Mouse (Mus musculus): ENCODE measurements around the gene Dcst2.

Dcst2 gene

DNA sequence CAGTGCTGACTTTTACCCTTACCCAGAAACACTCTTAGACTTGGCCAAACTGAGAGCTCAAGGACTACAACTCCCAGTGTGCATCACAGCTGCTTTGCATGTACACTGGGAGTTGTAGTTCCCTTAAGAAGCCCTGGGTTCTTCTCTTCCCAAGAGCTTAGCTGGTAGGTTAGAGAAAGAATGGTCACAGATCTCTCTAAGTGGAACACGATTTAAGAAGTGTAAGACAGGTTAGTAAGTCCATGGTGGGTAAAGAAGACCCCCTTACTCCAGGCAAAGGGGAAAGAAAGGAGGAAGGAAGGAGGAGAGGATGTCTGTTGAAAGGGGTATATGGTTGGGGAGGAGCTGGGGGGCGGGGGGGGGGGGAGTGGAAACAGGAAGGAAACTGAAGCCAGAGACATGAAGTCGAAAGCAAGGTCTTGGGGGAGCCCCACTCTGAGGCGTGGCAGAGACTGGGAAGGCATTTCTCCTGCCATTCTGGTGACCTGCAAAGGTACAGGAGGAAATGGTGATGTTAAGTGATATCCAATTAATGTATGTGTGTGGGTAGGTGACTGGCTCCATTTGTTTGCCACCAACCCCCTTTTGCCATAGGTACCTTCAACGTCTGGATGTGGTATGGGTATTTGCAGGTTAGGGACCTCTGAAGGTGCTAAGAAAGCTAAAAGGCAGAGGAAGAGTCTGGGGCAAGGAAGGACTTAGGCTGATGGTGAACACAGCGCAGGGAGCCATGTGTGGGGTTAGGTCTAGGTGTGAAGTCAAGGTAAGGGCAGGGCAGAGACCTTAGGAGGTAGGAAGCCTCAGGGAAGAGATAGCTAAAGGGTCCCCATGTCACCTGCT, 27.3 kb downstream of the Dcst2 start:
- peak; percentile 34 for DNase-seq

DNA sequence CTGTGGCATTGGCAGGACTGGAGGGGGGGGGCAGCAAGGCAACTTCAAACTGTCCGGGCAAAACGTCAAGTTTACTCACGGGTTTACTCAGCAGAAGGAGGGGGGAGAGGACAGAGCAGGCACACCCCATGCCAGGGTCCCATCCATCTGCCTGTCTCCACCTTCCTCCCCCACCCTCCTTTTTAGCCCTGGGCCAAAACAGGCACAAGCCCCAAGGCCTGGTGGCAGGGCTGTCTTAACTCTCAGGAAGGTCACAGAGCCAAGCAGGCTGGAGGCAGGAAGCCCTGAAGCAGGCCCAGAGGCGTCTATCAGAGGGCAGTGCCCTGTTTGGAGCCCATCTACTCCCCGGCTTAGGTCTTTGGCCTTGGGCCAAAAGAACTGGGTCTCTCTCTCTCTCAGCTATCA, 28.3 kb downstream of the Dcst2 start:
- peak; percentile 74 for DNase-seq

DNA sequence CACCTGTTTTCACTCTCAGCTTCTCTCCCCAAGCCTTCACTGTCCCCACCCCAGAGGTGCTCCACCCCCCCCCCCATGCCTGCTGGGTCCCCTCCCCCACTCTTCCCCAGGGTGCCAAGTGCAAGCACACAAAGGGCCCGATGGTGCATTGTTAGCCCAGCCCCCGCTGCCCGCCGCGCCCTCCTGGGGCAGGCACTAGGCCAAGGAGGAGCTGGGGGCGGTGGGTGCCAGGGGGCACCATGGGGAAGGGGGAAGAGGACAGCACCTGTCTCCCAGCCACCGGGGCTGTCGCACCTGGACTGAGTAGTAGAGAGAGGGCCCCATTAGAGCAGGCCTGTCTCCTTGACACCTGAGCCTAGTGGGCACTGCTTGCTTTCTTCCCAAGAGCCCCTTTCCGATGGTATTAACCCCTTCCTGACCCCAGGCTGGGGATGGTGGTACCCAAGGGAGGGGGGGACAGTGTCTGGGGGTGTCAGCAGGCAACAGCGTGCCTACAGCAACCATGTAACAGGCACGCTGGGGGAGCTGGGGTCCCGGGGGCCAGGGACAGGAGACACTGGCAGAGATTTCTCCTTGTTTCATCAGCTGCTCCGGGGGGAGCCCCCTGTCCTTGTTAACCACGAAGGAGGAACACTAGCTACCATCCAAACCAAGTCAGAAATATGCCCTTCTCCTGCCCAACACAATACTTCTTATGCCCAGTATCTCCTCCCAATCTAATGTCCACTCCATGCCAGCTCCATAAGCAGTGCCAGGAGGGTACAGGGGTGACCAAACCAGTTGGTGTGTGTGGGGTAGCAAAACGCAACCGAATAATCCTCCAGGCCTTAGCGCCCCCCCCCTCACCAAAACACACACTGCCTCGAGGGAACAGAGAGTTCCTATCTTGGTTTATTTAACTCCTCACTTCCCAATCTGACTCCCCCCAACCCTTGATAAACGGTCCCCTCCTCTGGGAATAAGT, 29.2 kb downstream of the Dcst2 start:
- DNase-seq, result peak; percentile 74

DNA sequence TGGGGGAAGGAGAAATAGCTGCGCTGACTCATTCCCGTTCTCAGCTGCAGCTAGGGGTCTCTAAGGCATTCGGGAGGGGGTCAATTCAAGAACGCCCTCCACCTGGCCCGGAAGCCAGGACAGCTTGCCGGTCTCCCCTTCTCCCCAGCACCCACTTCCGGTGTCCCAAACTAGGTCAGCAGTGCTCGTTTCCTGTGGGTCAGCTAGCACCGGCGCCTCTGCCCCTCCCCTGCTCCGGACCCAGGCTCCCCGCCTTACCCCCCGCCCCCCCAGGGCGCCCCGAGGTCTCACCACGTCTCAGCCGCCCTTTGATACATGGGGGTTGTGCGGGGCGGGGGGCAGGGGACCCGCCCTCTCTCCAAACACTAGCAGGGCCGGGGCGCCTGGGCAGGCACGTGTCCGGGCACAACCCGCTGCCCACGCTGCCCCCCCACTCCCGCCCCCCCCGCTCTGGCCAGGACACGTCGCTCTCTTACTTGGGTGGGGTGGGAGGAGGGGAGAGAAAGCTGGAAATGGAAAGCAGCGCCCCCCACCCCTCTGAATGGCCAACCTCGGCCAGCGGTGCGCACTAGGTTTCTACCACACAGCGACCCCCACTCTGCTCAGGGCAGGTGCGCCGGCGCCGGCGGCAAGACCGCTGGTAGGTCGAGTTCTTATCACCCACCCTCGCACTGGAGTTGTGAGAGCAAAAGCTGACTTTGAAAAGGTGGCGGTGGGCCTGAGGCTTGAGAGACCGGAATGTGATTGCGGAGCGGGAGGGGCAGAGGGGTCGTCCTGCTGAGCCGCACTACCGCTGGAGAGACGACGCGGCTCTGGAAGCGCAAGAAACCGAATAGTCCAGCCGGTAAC, 30.1 kb downstream of the Dcst2 start:
- DNase-seq, result peak; percentile 82

DNA sequence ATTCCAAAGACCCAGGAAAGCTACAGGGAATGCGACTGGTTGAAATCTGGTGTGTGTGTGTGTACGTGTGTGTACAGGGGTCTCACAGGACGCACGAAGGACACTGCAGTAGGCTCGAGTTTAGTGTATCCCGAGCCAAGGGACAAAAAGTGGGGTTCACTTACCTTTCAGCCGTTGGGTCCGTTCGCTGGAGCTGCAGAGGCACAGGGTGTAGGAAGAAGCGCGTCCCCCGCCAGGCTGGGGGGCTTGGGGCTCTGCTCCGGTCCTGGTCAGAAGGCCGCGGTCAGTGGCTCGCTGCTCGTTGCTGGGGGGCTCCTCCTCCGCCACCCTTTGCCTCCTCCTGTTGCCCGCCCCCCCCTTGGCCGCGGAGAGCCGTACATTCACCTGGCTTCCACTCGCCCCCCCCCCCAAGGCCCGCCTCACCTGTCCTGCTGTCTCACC, 31.1 kb downstream of the Dcst2 start:
- DNase-seq, result peak; percentile 82

DNA sequence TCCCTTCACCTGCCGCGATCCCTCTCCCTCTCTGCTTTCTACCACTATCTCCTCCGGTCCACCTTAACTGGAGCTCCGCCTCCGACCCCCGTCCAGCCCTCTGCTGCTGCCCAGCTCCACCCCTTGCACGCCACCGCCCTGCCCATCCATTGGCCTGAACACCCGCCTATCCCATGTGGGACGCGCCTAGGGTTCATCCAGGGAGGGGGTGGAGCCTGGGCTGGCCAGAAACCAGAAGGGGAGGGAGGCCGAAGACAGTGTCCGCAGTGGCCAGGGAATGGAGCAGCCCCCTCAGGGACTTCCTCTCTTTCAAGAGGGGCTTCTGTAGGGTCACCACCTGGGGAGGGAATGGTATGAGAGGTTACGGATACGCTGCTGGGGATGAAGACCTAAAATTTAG, 31.8 kb downstream of the Dcst2 start:
- DNase-seq, result peak; percentile 99

DNA sequence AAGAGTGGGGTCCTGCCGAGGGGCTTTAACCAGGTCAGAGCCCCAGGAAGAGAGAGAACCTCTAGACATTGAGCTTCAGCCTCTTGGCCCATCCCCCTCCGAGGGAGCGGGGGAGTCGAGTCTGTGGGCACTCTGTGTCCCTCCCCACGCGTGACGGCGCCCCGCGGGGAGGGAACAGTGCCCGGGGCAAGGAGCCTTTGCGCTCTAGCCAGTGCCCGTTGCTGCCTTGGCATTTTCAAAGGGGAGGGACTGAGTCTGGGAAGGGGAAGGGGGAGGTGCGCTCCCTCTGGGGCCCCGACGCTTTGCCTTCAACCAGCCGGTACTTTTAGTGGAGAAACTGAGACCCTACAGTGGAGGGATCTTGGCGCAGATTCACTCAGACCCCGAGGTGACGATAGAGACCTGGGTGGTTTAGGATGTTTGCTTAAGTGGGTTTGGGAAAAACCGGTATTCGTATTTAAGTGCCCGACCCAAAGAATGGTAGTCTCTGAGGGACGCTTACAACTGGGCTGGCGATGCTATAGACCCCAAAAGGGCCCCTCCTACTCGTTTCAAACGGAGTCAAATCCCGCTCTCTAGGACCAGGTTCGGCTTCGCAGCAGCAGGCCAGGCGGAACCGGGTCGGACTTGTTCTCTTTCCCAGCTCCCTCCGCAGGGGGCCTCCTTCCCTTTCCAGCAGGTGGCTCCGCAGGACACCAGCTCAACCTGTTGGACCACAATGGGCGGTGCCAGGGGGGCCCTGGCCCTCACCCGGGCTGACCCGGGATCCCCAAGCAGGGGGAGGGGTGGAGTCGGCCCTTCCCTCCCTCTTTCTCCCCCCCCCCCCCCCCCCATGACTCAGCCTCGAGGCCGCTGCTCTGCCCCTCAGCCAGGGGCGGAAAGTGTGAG, 32.5 kb downstream of the Dcst2 start, which contains the start of gene Zbtb7b:
TSS of gene Zbtb7b (minus strand) at position 771 of the 888 bp plus-strand sequence.
- peak; percentile 94 for DNase-seq

DNA sequence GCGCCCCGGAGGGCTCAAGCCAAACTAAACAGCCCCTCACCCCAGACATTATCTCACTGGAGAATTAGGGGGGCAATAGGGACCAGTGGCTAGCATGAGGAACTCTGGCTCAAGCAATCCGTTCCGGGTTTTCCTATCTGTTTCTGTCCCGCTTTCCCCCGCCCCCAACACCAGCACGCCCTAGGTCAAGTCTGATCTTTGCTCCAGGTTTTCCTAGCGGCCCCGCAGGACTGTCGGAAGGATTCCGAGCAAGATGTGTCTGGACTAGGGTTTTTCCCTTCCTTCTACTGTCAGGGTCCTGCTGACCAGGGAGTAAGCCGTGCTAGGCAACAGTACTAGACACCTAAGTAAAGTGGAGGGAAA, 33.1 kb downstream of the Dcst2 start:
- DNase-seq, result peak; percentile 91

DNA sequence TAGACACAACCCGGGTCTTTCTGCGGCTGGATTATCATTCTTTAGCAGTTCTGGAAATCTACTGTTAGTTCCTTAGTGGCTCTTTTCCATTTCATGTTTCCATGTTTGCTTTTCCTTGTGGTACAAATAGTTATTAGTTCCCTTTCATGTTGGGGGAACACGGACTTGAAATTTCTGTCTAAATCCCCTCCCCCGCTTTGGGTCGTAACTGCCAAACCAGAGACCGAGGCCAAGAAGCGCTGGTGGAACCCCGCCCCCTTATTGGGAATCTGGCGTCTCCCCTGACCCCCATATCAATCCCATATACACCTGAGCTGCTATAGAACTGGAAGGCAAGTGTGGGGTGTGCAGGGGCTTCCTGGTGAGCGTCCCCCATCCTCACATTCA, 33.6 kb downstream of the Dcst2 start:
- DNase-seq, result peak; percentile 71

DNA sequence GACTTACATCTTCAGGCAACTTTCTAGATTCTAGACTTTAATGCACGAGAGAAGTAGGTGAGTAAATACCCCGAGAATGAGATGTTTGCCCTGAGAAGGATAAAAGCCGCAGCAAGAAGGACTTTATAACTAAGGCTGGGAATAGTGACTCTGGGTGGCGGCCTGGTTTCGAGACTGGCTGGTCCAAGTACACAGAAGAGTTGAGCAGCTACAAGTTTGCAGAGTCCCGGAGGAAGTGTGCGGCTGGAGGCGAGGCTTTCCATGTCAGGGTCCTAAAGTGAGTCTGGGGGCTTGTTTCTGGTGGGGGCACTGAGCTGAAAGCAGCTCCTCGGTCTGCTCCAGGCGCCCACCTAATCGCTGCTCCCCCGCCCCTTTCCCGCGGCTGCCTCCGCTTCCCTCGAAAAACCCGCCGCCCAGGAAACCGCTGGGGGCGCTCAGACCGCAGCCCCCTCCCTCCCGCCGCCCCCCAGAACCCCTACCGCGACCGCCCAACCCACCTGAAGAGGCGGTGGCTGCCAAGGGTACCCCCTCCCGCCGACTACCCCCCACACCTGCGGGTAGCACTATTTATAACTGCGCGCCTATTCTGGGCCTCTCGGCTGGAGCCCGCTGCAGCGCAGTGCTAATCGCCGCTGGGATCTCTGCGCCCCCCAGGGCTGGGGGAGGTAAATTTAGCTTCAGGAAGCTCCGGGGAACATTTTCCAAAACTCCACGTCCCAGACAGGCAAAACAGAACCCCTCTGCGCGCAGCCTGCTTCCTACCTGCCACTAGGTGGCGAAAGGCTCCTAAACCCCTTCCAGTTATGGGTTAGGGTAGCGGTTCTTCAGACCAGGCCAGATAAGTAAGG, 34.3 kb downstream of the Dcst2 start:
- DNase-seq, result peak; percentile 75

DNA sequence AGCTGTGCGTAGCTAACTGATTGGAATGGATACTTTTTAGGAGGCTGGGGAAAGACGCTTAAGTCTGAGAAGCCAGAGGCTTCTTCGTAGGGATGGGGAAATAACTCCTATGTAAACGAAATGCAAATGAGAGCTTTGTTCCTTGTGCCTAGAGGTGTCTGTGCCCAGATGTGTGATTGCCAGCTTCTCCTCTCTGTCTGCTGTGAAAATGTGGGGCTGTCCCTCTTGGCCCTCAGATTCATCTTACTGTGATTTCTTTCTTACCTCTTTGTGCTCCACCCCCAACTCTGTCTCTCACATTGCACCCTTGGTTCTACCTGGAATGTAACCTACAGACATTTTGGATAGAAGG, 34.9 kb downstream of the Dcst2 start:
- DNase-seq, result peak; percentile 34

DNA sequence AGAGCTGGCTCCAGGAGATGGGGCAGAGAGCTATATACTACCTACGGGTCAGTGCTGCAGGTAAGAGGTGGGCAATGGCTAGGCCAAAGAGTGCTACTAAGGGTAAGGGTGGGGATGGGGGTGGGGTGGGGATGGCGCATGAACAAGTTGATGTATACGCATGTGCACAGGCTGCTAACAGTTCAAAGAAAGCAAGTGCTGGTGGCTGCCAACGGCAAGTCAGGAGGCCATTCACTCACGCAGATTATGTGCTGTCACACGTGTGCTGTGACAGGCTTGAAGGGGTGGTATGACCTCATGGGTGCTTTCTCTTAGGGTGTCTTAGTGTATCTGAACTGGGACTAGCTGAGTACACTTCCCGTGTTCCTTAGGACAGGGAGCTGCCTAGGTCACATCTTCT, 39.6 kb downstream of the Dcst2 start:
- no peak for DNase-seq

DNA sequence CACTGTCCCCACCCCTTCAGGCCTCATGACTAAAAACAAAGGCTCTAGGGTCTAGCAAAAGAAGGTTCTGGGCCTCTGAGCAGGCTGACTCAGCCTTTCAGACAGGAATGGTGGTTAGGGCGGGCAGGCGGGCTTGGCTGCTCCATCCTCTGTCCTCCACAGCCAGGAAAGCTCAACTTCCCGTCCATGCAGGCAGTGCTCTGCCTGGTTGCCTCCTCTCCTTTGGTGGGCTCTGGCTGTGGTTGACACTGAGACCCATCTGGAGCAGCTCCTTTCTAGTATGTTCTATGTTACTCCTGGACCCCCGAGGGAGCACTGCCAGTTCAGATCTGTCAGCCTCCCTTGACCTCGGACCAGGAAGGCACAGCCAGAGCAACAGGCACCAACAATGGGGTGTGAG, 40.9 kb downstream of the Dcst2 start, which contains the start of gene Lenep:
TSS of gene Lenep (minus strand) at position 101 of the 400 bp plus-strand sequence.
- DNase-seq, result no peak

DNA sequence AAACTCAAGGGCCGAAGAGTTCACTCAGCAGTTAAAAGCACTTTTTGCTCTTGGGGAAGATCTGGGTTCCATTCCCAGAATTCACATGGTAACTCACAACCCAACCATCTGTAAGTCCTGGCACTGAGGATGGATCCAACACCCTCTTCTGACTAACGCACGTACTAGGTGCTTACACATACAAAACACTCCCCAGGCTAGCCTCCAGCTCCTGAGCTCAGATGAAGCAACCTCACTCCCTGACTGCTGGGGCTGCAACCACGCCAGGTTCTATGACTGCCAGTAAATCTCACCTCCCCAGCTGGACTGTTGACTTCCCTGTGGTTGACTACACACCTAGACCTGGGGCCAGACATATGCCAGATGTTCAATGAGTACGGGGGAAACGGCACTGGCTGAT, 45.1 kb downstream of the Dcst2 start:
- no peak for DNase-seq

DNA sequence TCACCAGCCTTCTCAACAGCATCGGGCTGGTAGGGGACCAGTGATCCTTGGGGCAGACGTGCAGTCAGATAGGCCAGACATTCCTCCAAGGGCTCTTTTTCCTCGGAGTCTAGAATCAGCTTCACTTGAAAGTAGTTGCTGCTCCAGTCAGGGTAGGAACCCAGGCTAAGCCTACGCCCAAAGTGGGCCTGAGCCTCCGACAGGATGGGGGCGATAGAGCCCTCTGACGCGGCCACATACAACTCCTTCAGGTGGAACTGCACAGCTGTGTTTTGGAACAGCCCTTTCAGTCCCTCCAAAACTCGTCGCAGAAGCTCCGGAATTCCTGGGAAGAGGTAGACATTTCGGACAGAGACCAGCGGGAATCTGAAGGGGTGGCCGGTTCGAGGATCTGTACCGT, 46.7 kb downstream of the Dcst2 start:
- DNase-seq, result no peak

DNA sequence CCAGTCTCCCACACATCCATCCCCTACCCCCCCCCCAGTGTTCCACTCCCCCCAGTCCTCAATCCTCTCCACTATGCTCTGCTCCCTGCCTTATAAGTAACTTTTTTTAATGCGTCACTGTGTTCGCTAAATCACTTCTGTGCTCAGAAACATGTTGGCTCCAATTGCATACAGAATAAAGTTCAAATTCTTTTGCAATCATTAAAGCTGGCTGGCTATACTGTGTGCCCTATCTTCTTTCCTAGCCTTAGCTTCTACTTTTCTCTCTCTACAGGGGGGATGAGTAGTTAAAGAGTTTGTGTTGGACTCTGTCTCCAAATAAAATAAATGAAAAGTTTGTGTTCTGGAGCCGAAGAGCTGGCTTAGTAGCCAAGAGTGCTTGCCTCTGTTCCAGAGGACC, 47.9 kb downstream of the Dcst2 start:
- no peak for DNase-seq

DNA sequence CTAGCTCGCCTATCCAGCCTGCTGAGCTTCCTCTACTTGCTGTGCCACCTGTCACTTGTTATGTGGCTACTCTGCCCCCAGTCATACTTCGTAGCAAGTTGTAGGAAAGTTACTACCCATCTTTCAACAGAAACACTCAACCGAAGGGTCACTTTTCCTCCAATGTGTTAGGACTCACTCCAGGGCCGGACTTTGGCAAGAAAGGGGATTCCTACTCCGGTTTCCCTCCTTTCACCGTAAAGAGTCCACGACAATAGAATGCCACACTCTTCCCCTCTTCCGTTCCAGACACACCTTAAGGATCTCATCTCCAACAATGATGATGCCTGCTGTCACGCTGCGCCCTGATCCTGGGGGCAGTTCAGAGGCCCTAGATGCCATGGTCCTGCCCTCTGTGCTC, 49.1 kb downstream of the Dcst2 start:
- DNase-seq, result no peak

DNA sequence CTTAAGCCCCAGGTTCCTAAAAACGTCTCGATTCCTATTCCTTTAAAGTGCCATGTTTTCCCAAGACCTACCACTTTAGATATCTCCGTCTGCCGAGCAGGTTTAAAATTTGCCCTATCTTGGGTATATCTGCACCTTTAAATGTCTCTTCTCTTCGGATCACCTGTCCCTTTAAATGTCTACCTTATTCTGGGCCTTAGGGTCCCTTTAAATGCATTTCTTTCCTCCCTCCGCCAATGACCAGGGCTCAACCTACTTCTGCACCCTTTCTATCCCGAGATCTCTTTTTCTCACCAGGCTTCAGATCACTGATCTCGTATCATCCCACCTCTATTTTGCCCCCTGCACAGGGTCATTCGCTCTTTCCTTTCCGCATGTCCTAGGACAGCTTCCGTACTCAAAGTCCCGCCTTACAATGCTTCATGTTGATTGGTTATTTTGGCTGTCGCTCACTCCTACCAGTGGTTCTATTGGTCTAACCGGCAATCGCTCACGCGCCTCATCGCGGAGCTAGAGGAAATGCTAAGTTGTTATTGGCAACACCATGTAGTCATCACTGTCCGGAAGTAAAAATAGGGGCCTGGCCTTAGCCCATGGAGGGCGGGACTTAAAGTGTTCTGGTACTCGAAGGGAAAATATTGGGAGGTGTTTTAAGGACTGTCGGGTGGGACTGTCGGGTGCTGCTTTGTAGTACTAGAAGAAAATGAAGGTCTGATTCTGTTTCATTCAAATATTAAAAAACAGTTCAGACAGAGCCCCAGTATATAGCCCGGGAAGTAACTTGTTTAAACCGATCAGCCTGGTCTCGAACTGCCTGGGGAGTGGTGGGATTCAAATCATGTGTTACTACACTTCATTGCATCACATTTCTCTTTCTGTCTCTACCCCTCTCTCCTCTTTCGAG, 50.0 kb downstream of the Dcst2 start, which contains the start of gene Flad1:
TSS of gene Flad1 (minus strand) at position 381 of the 904 bp plus-strand sequence.
- peak; percentile 99 for DNase-seq

DNA sequence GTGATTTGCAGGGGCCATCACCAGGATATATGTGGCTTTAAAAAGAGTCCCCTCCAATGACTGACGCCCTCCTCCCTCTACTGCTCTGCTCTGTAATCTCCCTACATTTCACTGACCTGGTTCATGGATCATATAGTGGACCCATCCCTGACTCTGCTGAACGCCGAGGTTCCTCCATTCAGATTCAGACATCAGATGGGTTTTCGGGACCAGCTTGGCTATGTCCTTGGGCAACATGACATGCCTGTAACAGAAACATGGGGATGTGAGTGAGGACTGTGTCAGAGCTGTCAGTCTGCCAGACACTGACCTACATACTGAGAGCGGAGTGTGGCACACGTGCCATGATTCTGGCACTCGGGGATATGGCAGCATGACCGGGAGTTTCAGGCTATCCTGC, 54.4 kb downstream of the Dcst2 start:
- DNase-seq, result no peak

DNA sequence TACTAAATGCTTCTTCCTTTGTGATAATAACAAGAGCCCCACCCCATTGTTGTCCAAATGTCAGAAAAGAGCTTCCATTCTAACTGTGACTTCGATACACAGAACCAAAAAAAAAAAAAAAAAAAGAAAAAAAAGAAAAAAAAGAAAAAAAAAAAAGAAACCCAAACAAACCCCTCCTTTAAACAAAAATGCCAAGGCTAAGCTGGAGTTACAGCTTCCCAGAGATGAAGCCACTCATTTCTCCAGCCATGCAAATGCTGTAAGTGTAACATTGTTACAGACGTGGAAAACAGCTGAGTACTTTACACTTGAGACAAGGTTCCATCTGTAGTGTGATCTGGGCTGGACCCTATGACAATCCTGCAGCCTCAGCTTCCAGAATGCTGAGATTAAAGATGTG, 55.4 kb downstream of the Dcst2 start:
- DNase-seq, result no peak
